Mouse (Mus musculus): Measurements from ENCODE around the gene Rnf220. TPM values are rescaled to one million over a fixed set of nuclear protein-coding genes. Genes with fewer than 3 reads are reported as not detected.
A peak's percentile ranks its signal among the peaks of the same experiment; 100 is the strongest.

Gene Rnf220
- polyA plus RNA-seq, 1 experiment = 38.2 TPM

DNA sequence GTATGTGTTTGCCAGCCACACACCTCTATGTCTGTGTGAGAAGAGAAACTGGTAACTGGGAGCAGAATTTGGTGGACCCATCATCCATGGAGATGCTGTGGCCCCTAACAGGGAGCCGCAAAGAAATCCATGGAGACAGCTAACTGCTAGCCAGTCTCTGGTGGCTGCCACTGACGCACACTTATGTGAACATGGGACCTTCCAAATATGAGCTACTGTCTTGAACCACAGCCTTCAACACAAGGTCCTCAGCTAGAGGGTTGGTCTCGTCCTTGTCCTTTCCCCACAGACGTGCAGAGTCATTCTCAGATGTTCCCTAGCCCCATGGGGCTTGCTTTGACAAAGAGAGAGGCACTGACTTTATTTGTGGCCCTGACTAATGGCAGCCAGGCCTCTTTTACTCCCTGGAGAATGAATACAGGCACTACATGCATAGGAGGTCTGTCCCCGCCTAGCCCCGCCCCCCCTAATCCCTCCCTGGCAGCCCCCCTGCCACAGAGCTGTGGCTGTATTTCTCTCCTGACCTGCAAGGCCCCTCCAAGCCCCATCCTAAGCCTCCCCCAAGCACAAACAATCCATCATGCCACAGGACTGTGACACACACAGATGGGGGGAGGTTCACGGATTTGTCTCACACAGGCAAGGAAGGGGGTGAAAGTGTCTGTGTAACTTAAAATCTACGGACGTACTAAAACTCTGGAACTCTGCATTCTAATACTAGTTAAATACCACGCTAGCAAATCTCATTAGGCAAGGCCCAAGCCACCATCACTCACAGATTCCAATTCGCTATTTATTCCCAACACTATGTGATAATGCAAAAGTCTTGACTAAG lies 16.0 kb downstream of the Rnf220 start:
- H3K4me3 ChIP-seq (replicated peaks) = no peak overlapping the region
- no peak for TF ChIP-seq GATA1 (IDR thresholded peaks at IDR 0.05; ENCODE audit: borderline replicate concordance, low read length)
- H3K36me3 ChIP-seq (replicated peaks; ENCODE audit: low read length) = no peaks in the 10 kb centered on the region
- H3K4me1 ChIP-seq = peaks cover 68% of the 10 kb centered on the region
- 0 out of 2 replicates have a peak, but pooled peaks cover 3% of the 10 kb centered on the region for H3K9me3 ChIP-seq
- H3K27me3 ChIP-seq (replicated peaks) = peaks cover 55% of the 10 kb centered on the region

DNA sequence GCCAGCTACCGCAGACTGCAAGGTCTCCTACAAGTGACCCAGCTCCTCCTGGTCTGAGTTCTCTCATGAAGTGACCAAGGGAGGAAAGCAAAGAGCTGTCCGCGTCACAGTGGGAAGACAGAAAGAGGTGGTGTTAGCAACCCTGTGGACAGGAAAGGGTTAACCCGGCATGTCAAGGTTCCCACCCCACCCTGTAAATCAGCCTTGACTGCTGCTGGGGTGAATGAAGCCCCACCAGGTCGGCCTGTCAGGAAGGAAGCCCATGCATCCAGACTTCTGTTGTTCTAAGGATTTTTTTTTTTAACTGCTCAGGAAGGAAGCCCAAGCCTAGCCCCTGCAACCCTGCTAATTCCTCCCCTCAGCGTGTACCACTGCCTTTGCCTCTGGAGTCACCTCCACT lies 16.9 kb downstream of the Rnf220 start:
- no peak for TF ChIP-seq FLI1 (IDR thresholded peaks at IDR 0.05; ENCODE audit: low read length)
- no peak for TF ChIP-seq GATA1 (IDR thresholded peaks at IDR 0.05; ENCODE audit: borderline replicate concordance, low read length)
- H3K27me3 ChIP-seq (replicated peaks) = peaks cover 49% of the 10 kb centered on the region
- H3K4me1 ChIP-seq = peaks cover 74% of the 10 kb centered on the region
- peak overlapping the region; percentile 64 for H3K4me3 ChIP-seq (replicated peaks)
- 0 out of 2 replicates have a peak, but pooled peaks cover 1% of the 10 kb centered on the region for H3K9me3 ChIP-seq
- no peaks in the 10 kb centered on the region for H3K36me3 ChIP-seq (replicated peaks; ENCODE audit: low read length)

DNA sequence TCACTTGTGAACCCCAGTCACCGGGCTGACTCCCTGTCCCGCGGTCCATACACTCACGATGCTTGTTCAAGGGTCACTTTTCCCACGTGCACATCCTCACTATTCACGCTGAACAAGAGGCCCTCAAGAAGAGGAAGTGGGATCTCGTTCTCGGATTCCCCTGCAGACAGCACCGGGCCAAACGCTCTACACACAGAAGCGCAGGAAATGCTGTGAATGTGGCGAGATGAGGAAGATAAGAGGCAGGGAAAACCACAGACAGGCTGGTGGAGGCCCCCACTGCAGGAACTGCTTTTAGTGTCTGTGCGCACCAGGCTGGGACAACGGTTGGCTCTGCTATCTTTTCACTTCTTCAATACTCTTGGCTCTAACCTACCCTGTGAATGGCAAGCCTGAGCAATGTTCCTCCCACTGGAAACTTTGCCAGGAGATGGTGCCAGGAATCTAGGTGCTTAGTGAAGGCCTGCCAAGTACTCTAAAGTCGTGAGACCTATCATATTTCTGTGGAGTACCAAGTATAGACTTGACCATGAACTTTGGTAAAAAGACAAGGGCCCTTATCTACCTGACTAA lies 18.7 kb downstream of the Rnf220 start:
- H3K4me1 ChIP-seq = peaks cover 80% of the 10 kb centered on the region
- peak overlapping the region; percentile 85 for H3K4me3 ChIP-seq (replicated peaks)
- TF ChIP-seq GATA1 (IDR thresholded peaks at IDR 0.05; ENCODE audit: borderline replicate concordance, low read length) (peak; percentile 70; the same call in 1 of the 3 replicates), FLI1 (IDR thresholded peaks at IDR 0.05; ENCODE audit: low read length) (no peak)
- H3K9me3 ChIP-seq = no peaks in the 10 kb centered on the region
- H3K36me3 ChIP-seq (replicated peaks; ENCODE audit: low read length) = no peaks in the 10 kb centered on the region
- peaks cover 48% of the 10 kb centered on the region for H3K27me3 ChIP-seq (replicated peaks)

DNA sequence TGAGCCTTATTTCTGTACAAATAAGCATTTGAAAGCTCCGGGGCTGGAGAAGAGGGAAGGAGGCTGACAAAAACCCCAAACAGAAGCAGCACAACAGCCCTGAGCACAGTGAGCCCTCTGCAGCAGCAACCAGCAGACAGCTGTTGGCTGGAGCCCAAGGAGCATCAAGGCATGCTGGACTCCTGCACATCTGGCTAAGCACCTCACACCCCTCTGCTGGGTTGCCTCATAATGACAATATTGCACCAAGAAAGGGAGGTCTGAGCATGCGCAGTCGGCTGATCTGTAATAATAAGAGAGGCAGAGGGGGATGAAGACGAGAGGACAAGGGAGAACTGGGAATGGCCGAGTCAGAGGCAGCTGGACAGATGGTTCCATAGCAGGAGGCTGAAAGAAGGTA lies 19.5 kb downstream of the Rnf220 start:
- Histone ChIP-seq H3K27me3 (replicated peaks) (peaks cover 51% of the 10 kb centered on the region), H3K9me3 (no peaks in the 10 kb centered on the region), H3K4me3 (replicated peaks) (peak overlapping the region; percentile 55), H3K36me3 (replicated peaks; ENCODE audit: low read length) (no peaks in the 10 kb centered on the region), H3K4me1 (peaks cover 88% of the 10 kb centered on the region)
- TF ChIP-seq GATA1 (IDR thresholded peaks at IDR 0.05; ENCODE audit: borderline replicate concordance, low read length) (no peak), FLI1 (IDR thresholded peaks at IDR 0.05; ENCODE audit: low read length) (no peak)

DNA sequence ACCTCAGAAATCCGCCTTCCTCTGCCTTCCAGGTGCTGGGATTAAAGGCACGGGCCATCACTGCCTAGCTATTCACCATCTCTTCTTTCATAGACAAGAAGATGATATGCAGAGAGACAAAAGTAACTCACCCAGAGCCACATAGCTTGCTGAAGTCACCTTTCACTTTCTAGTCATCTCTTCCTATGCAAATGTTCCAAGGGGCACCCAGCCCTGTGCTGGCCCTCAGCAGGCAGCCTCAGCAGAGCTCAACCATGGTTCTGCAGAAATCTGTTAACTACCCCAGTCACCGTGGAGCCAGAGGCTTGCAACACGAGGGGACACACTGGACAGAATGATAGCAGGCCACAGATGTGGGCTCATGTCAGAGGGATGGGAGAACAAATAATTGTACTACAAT lies 20.1 kb downstream of the Rnf220 start:
- H3K4me3 ChIP-seq (replicated peaks) = no peak overlapping the region
- peaks cover 48% of the 10 kb centered on the region for H3K27me3 ChIP-seq (replicated peaks)
- TF ChIP-seq FLI1 (IDR thresholded peaks at IDR 0.05; ENCODE audit: low read length) (no peak), GATA1 (IDR thresholded peaks at IDR 0.05; ENCODE audit: borderline replicate concordance, low read length) (no peak)
- H3K36me3 ChIP-seq (replicated peaks; ENCODE audit: low read length) = no peaks in the 10 kb centered on the region
- H3K9me3 ChIP-seq = no peaks in the 10 kb centered on the region
- peaks cover 88% of the 10 kb centered on the region for H3K4me1 ChIP-seq

DNA sequence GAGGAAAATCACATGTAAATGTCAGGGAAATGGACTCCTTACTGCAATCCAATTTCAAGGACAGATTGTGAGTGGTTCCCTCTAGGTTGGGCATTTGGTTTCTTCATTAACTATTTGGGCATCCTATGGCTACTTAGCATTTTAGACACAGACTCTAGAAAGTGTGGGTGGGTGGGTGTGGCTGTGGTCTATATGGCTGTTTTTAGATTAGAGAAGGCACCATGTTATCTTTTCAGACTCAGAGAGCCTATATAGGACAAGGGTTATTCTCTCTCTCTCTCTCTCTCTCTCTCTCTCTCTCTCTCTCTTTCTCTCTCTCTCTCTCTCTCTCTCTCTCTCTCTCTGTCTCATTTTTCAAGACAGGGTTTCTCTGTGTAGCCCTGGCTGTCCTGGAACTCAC lies 20.5 kb downstream of the Rnf220 start:
- Histone ChIP-seq H3K27me3 (replicated peaks) (peaks cover 46% of the 10 kb centered on the region), H3K36me3 (replicated peaks; ENCODE audit: low read length) (no peaks in the 10 kb centered on the region), H3K4me1 (peaks cover 88% of the 10 kb centered on the region), H3K4me3 (replicated peaks) (no peak overlapping the region), H3K9me3 (no peaks in the 10 kb centered on the region)
- TF ChIP-seq GATA1 (IDR thresholded peaks at IDR 0.05; ENCODE audit: borderline replicate concordance, low read length) = no peak
- no peak for TF ChIP-seq FLI1 (IDR thresholded peaks at IDR 0.05; ENCODE audit: low read length)

DNA sequence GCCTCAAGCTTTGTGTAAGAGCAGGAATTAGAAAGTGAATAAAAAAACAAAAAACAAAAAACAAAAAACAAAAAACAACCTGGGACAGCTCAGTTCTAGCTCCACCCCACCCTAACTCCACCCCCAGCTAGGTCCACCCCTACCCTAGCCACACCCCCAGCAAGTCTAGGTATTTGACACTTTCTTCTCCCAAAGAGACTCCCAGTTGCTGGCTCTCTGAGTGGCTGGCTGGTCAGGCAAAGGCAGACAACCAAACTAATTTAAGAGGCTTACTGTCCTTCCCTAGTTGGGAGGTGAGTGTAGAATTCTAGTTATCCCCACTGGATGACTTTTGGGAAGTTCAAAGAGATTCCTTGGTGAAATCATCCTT lies 22.9 kb downstream of the Rnf220 start:
- TF ChIP-seq GATA1 (IDR thresholded peaks at IDR 0.05; ENCODE audit: borderline replicate concordance, low read length) (no peak), FLI1 (IDR thresholded peaks at IDR 0.05; ENCODE audit: low read length) (no peak)
- H3K9me3 ChIP-seq = no peaks in the 10 kb centered on the region
- H3K4me1 ChIP-seq = peaks cover 66% of the 10 kb centered on the region
- H3K4me3 ChIP-seq (replicated peaks) = peak overlapping the region; percentile 90
- peaks cover 37% of the 10 kb centered on the region for H3K27me3 ChIP-seq (replicated peaks)
- no peaks in the 10 kb centered on the region for H3K36me3 ChIP-seq (replicated peaks; ENCODE audit: low read length)

DNA sequence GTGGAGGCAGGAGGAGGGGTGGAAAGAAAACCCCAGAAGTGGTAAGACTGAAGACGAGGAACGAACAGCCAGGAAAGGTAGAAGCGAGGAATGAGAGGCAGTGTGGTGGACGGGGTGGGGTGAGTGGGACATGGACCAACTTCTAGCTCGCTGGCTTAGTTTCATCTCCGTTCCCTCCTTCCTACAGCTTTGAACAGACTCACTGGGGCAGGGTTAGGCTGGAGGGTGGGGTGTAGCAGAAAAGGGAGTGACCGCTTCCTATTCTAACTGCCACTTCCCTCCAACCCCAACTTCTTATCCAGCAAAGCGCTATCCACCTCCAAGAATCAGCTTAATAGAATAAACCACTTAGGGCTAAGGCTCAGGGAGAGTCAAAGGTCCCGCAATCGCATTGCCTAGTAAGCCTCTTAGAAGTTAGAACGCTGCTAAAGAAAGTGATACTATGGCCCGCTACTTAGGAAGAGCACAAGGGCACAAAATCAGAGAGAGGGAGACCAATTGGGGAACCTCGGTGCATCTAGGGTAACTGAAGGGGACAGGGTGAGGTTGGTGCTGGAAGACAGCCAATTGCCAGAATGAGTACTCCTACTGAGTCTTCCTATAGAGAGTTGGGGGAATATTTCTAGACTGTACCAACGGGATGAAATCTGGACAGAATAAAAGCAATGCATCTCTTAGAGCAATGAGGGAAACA lies 23.4 kb downstream of the Rnf220 start:
- peak overlapping the region; percentile 90 for H3K4me3 ChIP-seq (replicated peaks)
- H3K9me3 ChIP-seq = no peaks in the 10 kb centered on the region
- TF ChIP-seq GATA1 (IDR thresholded peaks at IDR 0.05; ENCODE audit: borderline replicate concordance, low read length) (no peak), FLI1 (IDR thresholded peaks at IDR 0.05; ENCODE audit: low read length) (no peak)
- H3K4me1 ChIP-seq = peaks cover 61% of the 10 kb centered on the region
- peaks cover 35% of the 10 kb centered on the region for H3K27me3 ChIP-seq (replicated peaks)
- no peaks in the 10 kb centered on the region for H3K36me3 ChIP-seq (replicated peaks; ENCODE audit: low read length)

DNA sequence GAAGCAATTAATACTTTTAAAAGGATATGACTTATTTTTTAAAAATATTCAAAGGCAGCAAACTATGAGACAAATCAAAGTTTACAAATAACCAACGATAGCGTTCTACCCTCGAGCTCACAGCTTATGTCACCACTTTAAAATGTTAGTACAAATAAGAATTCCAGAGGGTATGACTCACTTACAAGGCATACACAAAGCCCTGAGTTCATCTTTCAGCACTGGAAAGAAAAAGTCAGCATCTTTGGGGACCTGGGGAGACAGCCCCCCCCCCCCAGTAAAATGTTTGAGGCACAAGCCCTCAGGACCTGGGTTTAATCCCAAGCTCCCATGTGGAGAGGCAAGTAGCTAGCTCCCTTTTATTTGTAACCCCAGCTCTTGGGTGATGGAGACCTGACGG lies 27.4 kb downstream of the Rnf220 start:
- TF ChIP-seq FLI1 (IDR thresholded peaks at IDR 0.05; ENCODE audit: low read length) = no peak
- no peak for TF ChIP-seq GATA1 (IDR thresholded peaks at IDR 0.05; ENCODE audit: borderline replicate concordance, low read length)
- Histone ChIP-seq H3K9me3 (no peaks in the 10 kb centered on the region), H3K36me3 (replicated peaks; ENCODE audit: low read length) (no peaks in the 10 kb centered on the region), H3K27me3 (replicated peaks) (peaks cover 23% of the 10 kb centered on the region), H3K4me1 (peaks cover 21% of the 10 kb centered on the region), H3K4me3 (replicated peaks) (no peak overlapping the region)

DNA sequence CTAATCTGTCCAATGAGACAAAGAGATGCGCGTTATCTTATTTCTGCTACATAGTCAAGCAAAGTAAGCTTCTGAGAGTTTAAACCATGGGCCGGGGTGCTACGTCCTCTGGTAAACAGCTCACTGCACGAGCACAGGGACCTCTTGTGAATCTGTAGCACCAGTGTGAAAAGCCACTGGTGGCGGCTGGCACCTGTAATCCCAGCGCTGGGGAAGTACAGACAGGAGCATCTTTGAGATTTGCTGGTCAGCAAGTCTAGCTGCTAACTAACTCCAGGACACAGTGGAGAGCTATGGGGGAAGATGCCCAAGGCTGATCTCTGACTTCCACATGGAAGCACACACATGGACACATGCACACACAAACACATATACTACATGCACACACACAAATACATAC lies 28.9 kb downstream of the Rnf220 start:
- Histone ChIP-seq H3K9me3 (0 out of 2 replicates have a peak, but pooled peaks cover 2% of the 10 kb centered on the region), H3K4me3 (replicated peaks) (no peak overlapping the region), H3K36me3 (replicated peaks; ENCODE audit: low read length) (no peaks in the 10 kb centered on the region), H3K4me1 (peaks cover 6% of the 10 kb centered on the region), H3K27me3 (replicated peaks) (peaks cover 17% of the 10 kb centered on the region)
- TF ChIP-seq FLI1 (IDR thresholded peaks at IDR 0.05; ENCODE audit: low read length) (no peak), GATA1 (IDR thresholded peaks at IDR 0.05; ENCODE audit: borderline replicate concordance, low read length) (no peak)

Measured in megakaryocyte, embryonic 14.5 days (primary cell).